Mouse (Mus musculus): ENCODE data around the gene Tada2b. TPM values are rescaled to one million over a fixed set of nuclear protein-coding genes. Genes with fewer than 3 reads are reported as not detected.

Gene Tada2b
- polyA plus RNA-seq (2017; shearing (Covaris generic)), result 21.6 TPM

DNA sequence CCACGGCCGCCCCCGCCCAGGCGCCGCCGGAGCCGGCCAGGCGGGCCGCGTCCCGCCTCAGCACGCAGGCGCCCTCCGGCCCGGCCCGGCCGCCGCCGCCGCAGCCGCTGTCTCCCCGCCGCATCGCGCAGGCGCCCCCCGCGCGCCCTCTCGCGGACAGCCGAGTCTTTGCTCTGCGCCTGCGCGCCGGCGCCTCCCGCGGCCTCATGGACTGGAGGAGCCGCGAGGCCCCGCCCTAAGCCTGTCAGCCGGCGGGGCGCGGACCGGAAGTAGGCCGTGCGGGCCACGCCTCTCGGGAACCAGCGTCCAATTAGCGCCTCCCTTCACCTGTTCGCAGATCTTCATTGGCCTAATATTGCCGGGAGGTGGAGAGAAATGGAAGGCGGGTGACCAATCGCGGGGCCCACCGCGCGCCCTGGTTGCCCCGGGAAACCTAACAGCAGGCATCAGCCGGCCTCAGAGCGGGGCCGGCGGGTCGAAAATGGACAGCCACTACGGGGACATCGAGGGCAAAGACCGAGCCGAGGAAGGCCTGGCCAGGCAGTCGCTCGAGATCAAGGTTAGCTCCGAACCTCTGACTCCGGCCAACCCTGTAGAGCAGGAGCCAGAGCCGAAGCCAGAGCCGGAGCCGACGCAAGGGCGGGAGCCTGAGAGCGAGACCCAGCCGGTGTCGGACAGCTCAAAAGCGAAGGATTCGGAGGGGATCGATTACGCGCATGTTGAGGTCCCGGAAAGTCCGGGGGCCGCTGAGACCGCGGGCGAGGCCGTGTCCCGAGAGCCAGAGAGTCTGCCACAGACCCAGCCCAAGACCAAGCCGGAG, at the start of gene Tada2b, which contains the start of gene Ccdc96:
TSS of gene Tada2b (minus strand) at position 115 of the 820 bp plus-strand sequence.
TSS of gene Ccdc96 (plus strand) at position 418 of the 820 bp plus-strand sequence.

DNA sequence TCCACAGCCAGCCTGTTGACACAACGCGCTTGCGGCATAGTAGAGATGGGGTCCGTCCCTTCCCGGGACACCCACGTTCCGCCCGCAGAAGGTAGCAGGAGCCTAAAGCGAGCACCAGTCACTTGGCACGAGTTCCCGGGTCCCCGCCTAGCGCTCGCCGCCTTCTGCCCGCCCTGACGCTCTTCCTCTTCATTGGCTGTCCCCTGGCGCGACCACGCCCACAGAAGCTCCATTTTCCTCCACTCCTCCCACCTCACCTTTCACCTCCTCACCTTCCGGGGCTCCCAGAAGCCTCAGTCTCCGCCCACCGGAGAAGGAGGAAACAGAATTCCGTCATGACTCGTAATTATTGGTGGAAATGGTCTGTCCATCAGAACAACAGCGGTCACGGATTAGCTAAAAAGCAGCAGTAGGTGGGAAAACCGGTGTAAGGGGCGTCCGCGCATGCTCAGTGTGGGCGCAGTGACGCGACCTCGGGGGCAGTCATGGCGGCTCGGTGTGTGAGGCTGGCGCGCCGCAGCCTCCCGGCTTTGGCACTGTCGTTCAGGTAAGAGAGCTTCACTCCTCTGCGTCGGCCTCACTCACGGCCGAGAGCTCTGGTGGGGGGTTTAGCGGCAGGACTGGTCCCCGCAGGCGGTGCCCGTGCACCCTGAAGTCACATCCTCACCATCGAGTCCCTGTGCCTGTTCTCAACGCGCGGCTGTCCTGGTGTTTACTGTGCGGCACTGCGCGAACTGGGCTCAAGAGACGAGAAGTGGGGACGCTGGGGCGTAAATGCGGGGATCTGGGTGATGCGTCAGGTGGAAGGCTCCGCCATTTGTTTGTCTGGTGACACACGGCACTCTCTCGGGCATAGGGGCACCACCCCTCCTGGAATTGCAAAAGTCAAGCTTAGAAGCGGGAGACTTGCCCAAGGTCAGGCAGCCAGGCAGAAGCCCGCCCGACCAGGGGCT, 19.1 kb downstream of the Tada2b start, which contains the start of gene Grpel1:
TSS of gene Grpel1 (plus strand) at position 290 of the 953 bp plus-strand sequence.

Other genes with a start within 250 kb of the Tada2b start
- 12.5 TPM for gene Sorcs2, start 86.1 kb downstream of the Tada2b start, polyA plus RNA-seq (2017; shearing (Covaris generic))
- 33.4 TPM for gene Grpel1, start 19.3 kb downstream of the Tada2b start, polyA plus RNA-seq (2017; shearing (Covaris generic))
- 0.10 TPM for gene Ccdc96, start 303 bp upstream of the Tada2b start, polyA plus RNA-seq (2017; shearing (Covaris generic))
- gene Tbc1d14, start 109.0 kb upstream of the Tada2b start, polyA plus RNA-seq (2017; shearing (Covaris generic)), result 57.2 TPM
- gene D5Ertd579e, start 211.7 kb upstream of the Tada2b start, polyA plus RNA-seq (2017; shearing (Covaris generic)), result 35.9 TPM